ENCODE assay signal across 9 mouse cellular contexts in the genomic region with DNA sequence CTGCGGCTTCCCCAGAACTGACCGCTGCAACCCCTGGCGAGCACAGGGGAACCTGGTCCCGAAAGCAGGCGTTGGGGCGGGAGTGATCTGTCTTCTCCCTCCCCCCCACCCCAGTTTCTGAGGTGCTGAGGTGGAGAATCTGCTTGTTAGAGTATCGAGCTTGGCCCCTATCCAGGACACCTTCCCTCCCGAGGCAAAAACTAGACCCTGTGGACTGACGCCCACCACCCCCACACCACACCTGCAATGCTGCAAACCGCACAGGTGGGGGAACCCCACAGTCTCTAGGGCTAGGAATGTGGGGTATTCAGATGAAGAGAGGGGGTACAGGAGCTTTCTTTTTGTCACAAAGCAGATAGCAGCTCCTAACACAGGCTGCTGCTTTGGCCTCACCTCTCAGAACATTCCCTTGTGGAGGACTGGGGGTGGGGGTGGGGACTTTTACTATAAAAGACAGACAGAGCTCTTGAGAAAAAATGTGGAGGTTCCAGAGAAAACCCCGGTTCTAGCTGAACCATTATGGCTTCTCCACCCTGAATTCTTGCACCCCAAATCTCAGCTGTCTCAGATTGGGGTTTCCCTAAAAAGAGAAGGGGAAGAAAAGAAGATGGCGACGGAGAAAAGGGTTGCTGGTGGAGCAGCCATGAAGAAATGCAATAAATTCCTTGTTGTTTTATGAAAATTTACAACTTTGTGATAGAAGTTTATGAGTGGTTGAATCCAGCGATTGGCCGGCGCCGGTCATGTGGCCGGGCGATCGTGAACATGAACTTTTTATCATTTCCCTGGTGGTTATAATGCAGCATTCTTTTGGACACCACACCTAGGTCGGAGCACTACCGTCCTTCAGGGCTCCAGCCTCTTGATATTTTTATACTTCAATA. TPM values are rescaled to one million over a fixed set of nuclear protein-coding genes. Genes with fewer than 3 reads are reported as not detected.
A peak's percentile ranks its signal among the peaks of the same experiment; 100 is the strongest.
DNase-seq lines count a peak whose midpoint lies in the region; ATAC-seq and TF ChIP-seq lines count a peak whose summit lies in the region.
"Had no signal": no experiment of that assay in that cellular context is flagged by ENCODE, and none has a peak within 500 bp of the region (broad histone marks: within the 10 kb centered on the region; RNA-seq: fewer than 3 reads in every experiment).

Gene Hoxb6 (plus strand): TSS at position 796 of the 884 bp plus-strand sequence.

- intact Hi-C loops in left cerebral cortex, adult 2 months (cut with DNase I) = no loop called here

- 3% methylated on average over 22 of the region's 22 CpGs for WGBS in hindbrain, embryonic 14.5 days
- 17% methylated on average over 22 of the region's 22 CpGs for WGBS in large intestine, adult 2 months
- 1% methylated on average over 22 of the region's 22 CpGs for WGBS in midbrain, embryonic 10.5 days

- peak within 1 kb of the TSS; percentile 77 for H3K27ac ChIP-seq in hindbrain, embryonic 14.5 days
- no peak within 1 kb of the TSS for H3K27ac ChIP-seq in midbrain, embryonic 10.5 days (replicated peaks)
- no peak within 1 kb of the TSS for H3K27ac ChIP-seq in left cerebral cortex, adult 2 months

- H3K36me3 ChIP-seq in hindbrain, embryonic 14.5 days (replicated peaks; ENCODE audit: control insufficient read depth, insufficient read depth) = no peaks in the 10 kb centered on the region
- no peaks in the 10 kb centered on the region for H3K36me3 ChIP-seq in midbrain, embryonic 10.5 days

- TF ChIP-seq CTCF in left cerebral cortex, adult 2 months (IDR thresholded peaks at IDR 0.05) = no peak

- peak within 1 kb of the TSS; percentile 97 for H3K9ac ChIP-seq in hindbrain, embryonic 14.5 days

- H3K4me1 ChIP-seq in hindbrain, embryonic 14.5 days (replicated peaks; ENCODE audit: control insufficient read depth, insufficient read depth, low read length) = no peaks in the 10 kb centered on the region
- peaks cover 4% of the 10 kb centered on the region for H3K4me1 ChIP-seq in midbrain, embryonic 10.5 days

- H3K4me2 ChIP-seq in hindbrain, embryonic 14.5 days (replicated peaks) = peak within 1 kb of the TSS; percentile 46

- ATAC-seq in hindbrain, embryonic 14.5 days (ENCODE audit: low FRiP score) = no peak
- ATAC-seq: forebrain, embryonic 16.5 days had no signal

- no peaks in the 10 kb centered on the region for H3K9me3 ChIP-seq in hindbrain, embryonic 14.5 days (ENCODE audit: control insufficient read depth, low read length)
- no peaks in the 10 kb centered on the region for H3K9me3 ChIP-seq in midbrain, embryonic 10.5 days (replicated peaks)

- H3K4me3 ChIP-seq in hindbrain, embryonic 14.5 days (replicated peaks; ENCODE audit: low read length) = peak within 1 kb of the TSS; percentile 48
- no peak within 1 kb of the TSS for H3K4me3 ChIP-seq in midbrain, embryonic 10.5 days
- H3K4me3 ChIP-seq in left cerebral cortex, adult 2 months = no peak within 1 kb of the TSS

- DNase-seq in 3134 (ENCODE audit: extremely low read depth, insufficient read length, low spot score) = peak; percentile 59
- DNase-seq in ES-CJ7 (ENCODE audit: low read depth, low spot score) = peak; percentile 81
- no peak for DNase-seq in hindbrain, embryonic 14.5 days (ENCODE audit: low spot score)
- no peak for DNase-seq in large intestine, adult 2 months (ENCODE audit: low read depth, low spot score)
- no peak for DNase-seq in ovary, postnatal 10 days (ENCODE audit: low spot score)
- DNase-seq in midbrain, embryonic 10.5 days (ENCODE audit: low spot score) = no peak
- no peak for DNase-seq in left cerebral cortex, adult 2 months (ENCODE audit: extremely low spot score in 1 of 2, low spot score in 2 of 2)
- DNase-seq: layer of hippocampus, adult 9-11 months had no signal

- H3K27me3 ChIP-seq in hindbrain, embryonic 14.5 days (ENCODE audit: control insufficient read depth, insufficient read depth, low read length) = peaks cover 98% of the 10 kb centered on the region
- peaks cover 100% of the 10 kb centered on the region for H3K27me3 ChIP-seq in midbrain, embryonic 10.5 days (ENCODE audit: low read depth, poor library complexity, severe bottlenecking)

RNA-seq across cellular contexts. Expression of gene Hoxb6, which starts in this region (rescaled TPM):
- polyA plus RNA-seq in hindbrain, embryonic 14.5 days (2014; fragmentation: Nextera tagmentation; extraction: Ambion mirVana) = 71.4 and 90.1 TPM in 2 replicates
- 4.7 and 23.1 TPM in 2 replicates for polyA plus RNA-seq in large intestine, adult 2 months (2012; rRNA removed)
- not detected in 2 replicates for polyA plus RNA-seq in midbrain, embryonic 10.5 days (2016; fragmentation: Nextera tagmentation; extraction: Ambion mirVana)
- total RNA-seq in left cerebral cortex, adult 2 months (2021) = not detected
- polyA plus RNA-seq: forebrain, embryonic 16.5 days had no signal

Comparison
In these comparisons a context has a peak if more than half of its experiments do, and no peak if none do; other contexts are left out.
1. DNase-seq: peak in 3134 (single experiment) and ES-CJ7 (single experiment); none in hindbrain, embryonic 14.5 days (single experiment), large intestine, adult 2 months (single experiment), ovary, postnatal 10 days (single experiment), midbrain, embryonic 10.5 days (single experiment) and left cerebral cortex, adult 2 months (0 of 2).